Mouse (Mus musculus): ENCODE measurements at regions not wholly inside any gene's neighbourhood (a gene's known extent, or its start where the extent isn't known, plus 50 kb on each side); places are given as distances from the start of the nearest gene placed in this dataset.

- no peak for DNase-seq (ENCODE audit: low spot score)
These were observed 145.0 kb downstream of the Spata18 start for GRCm38 (mm10) chr5:73796201-73796600.

- DNase-seq (ENCODE audit: low spot score), result no peak
These were observed 146.8 kb downstream of the Spata18 start for GRCm38 (mm10) chr5:73797980-73798379.

GRCm38 (mm10) chr5:73803431-73803830, 152.3 kb downstream of the Spata18 start:
- DNase-seq (ENCODE audit: low spot score), result no peak

GRCm38 (mm10) chr5:73804556-73805230, 153.5 kb downstream of the Spata18 start:
- DNase-seq (ENCODE audit: low spot score), result no peak

GRCm38 (mm10) chr5:73810660-73811059, 159.5 kb downstream of the Spata18 start:
- no peak for DNase-seq (ENCODE audit: low spot score)

- DNase-seq (ENCODE audit: low spot score), result no peak
These were observed 159.9 kb downstream of the Spata18 start for GRCm38 (mm10) chr5:73811094-73811521.

GRCm38 (mm10) chr5:73815752-73816151, 164.6 kb downstream of the Spata18 start:
- no peak for DNase-seq (ENCODE audit: low spot score)

- peak; percentile 48 for DNase-seq (ENCODE audit: low spot score)
These were observed 166.0 kb downstream of the Spata18 start for GRCm38 (mm10) chr5:73817180-73817579.

GRCm38 (mm10) chr5:73821956-73822545, 170.9 kb downstream of the Spata18 start:
- DNase-seq (ENCODE audit: low spot score), result no peak

GRCm38 (mm10) chr5:73823421-73823820, 172.2 kb downstream of the Spata18 start:
- DNase-seq (ENCODE audit: low spot score), result no peak

GRCm38 (mm10) chr5:73826941-73827340, 175.8 kb downstream of the Spata18 start:
- peak; percentile 38 for DNase-seq (ENCODE audit: low spot score)

GRCm38 (mm10) chr5:73833721-73834120, 182.5 kb downstream of the Spata18 start:
- no peak for DNase-seq (ENCODE audit: low spot score)

- no peak for DNase-seq (ENCODE audit: low spot score)
These were observed 192.6 kb downstream of the Spata18 start for GRCm38 (mm10) chr5:73843776-73844175.

- no peak for DNase-seq (ENCODE audit: low spot score)
These were observed 195.1 kb downstream of the Spata18 start for GRCm38 (mm10) chr5:73846096-73846782.

GRCm38 (mm10) chr5:73846783-73847151, 195.6 kb downstream of the Spata18 start:
- peak; percentile 41 for DNase-seq (ENCODE audit: low spot score)

GRCm38 (mm10) chr5:73851501-73851900, 200.3 kb downstream of the Spata18 start:
- no peak for DNase-seq (ENCODE audit: low spot score)

- peak; percentile 77 for DNase-seq (ENCODE audit: low spot score)
These were observed 203.0 kb downstream of the Spata18 start for GRCm38 (mm10) chr5:73854025-73854773.

GRCm38 (mm10) chr5:73854774-73855371, 203.7 kb downstream of the Spata18 start:
- no peak for DNase-seq (ENCODE audit: low spot score)

GRCm38 (mm10) chr5:73859320-73859719, 208.1 kb downstream of the Spata18 start:
- no peak for DNase-seq (ENCODE audit: low spot score)

GRCm38 (mm10) chr5:73864138-73864761, 204.0 kb downstream of the Usp46 start:
- DNase-seq (ENCODE audit: low spot score), result peak; percentile 51
